Mouse (Mus musculus): ENCODE measurements around the gene Amdhd1. TPM values are rescaled to one million over a fixed set of nuclear protein-coding genes. Genes with fewer than 3 reads are reported as not detected.
"Not testable (repeated sequence)": the region's sequence is repeated elsewhere in the genome, so short reads cannot be mapped to it uniquely, and the experiment has no call there.

Gene Amdhd1
- total and polyA plus RNA-seq, 3 experiments: 0.06 TPM; not detected in 2

DNA sequence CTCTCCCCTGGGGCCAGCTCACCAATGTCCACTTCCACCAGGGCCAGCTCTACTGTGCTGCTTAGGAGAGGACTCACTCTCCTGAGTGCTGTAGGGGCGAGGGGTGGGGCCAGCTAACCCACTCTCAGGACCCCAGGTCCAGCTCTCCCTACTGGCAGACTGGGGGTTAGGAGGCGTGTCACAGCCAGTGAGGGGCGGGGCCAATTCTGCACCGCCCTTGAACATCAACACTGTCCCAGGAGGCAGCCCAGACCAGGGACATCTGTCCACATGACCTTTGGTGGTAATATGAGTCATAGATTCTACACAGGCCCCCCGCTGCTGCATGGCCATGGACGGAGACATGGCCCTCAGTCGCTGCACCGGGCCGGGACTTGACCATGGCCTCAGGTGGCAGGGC is 20.0 kb upstream of the Amdhd1 start:
- no peaks in the 10 kb centered on the region for H3K79me2 ChIP-seq (replicated peaks; ENCODE audit: control insufficient read depth, insufficient read depth, low read length)
- 57% methylated on average over 9 of the region's 9 CpGs for WGBS
- intact Hi-C loops (cut with DNase I): no loop called here
- H3K36me3 ChIP-seq (ENCODE audit: control insufficient read depth, insufficient read depth, low read length): no peaks in the 10 kb centered on the region
- TF ChIP-seq POLR2A (IDR thresholded peaks at IDR 0.05; ENCODE audit: insufficient read depth, low read depth, low read length) (no peak), EP300 (IDR thresholded peaks at IDR 0.05; ENCODE audit: insufficient read depth, low read depth, low read length) (no peak), CTCF (IDR thresholded peaks at IDR 0.05) (no peak)
- H3K27ac ChIP-seq: no peak overlapping the region
- H3K4me3 ChIP-seq: no peak overlapping the region
- H3K4me1 ChIP-seq (ENCODE audit: control insufficient read depth, insufficient read depth, low read length): no peaks in the 10 kb centered on the region
- no peak for DNase-seq
- no peak overlapping the region for H3K9ac ChIP-seq (ENCODE audit: low read depth, low read length)
- H3K27me3 ChIP-seq (ENCODE audit: control insufficient read depth, insufficient read depth, low read length): no peaks in the 10 kb centered on the region

DNA sequence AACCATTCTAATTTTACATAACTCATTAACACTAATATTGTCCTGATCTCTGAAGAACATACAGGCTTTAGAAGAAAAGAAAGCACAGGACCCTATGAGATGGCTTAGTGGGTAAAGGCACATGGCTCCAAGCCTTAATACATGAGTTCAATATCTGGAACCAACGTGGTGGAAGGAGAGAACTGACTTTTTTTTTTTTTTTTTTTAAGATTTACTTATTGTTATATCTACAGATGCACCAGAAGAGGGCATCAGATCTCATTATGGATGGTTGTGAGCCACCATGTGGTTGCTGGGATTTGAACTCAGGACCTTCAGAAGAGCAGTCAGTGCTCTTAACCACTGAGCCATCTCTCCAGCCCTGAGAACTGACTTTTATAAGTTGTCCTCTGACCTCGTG is 18.1 kb upstream of the Amdhd1 start:
- H3K4me1 ChIP-seq (ENCODE audit: control insufficient read depth, insufficient read depth, low read length); H3K36me3 ChIP-seq (ENCODE audit: control insufficient read depth, insufficient read depth, low read length); H3K27me3 ChIP-seq (ENCODE audit: control insufficient read depth, insufficient read depth, low read length); H3K79me2 ChIP-seq (replicated peaks; ENCODE audit: control insufficient read depth, insufficient read depth, low read length); H3K9ac ChIP-seq (ENCODE audit: low read depth, low read length); H3K27ac ChIP-seq; H3K4me3 ChIP-seq; DNase-seq; intact Hi-C loops (cut with DNase I): not testable (repeated sequence)
- WGBS: 75% methylated on average over 2 of the region's 2 CpGs

DNA sequence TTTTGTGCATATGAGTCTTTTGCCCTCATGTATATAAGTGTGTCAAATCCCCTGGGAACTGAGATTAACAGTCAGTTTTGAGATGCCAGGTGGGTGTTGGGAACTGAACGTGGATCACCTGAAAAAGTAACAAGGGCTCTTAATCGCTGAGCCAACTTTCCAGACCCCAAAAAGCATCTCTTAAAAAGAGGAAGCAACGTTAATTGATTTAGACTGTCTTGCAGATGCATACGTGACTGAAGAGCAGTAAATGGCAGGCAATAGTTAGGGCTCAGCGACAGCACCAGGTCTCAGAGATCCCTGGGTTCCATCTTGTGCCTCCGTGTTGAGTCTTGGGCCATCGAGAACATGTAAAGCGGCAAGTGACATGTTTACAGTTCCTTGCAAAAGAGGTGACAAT is 12.8 kb upstream of the Amdhd1 start:
- DNase-seq: no peak
- no peaks in the 10 kb centered on the region for H3K36me3 ChIP-seq (ENCODE audit: control insufficient read depth, insufficient read depth, low read length)
- WGBS: 79% methylated on average over 8 of the region's 8 CpGs
- H3K79me2 ChIP-seq (replicated peaks; ENCODE audit: control insufficient read depth, insufficient read depth, low read length): no peaks in the 10 kb centered on the region
- no peak for TF ChIP-seq CTCF (IDR thresholded peaks at IDR 0.05)
- no peak for TF ChIP-seq POLR2A (IDR thresholded peaks at IDR 0.05; ENCODE audit: insufficient read depth, low read depth, low read length)
- TF ChIP-seq EP300 (IDR thresholded peaks at IDR 0.05; ENCODE audit: insufficient read depth, low read depth, low read length): no peak
- H3K4me3 ChIP-seq: no peak overlapping the region
- H3K9ac ChIP-seq (ENCODE audit: low read depth, low read length): no peak overlapping the region
- intact Hi-C loops (cut with DNase I): no loop called here
- no peaks in the 10 kb centered on the region for H3K27me3 ChIP-seq (ENCODE audit: control insufficient read depth, insufficient read depth, low read length)
- H3K27ac ChIP-seq: no peak overlapping the region
- no peaks in the 10 kb centered on the region for H3K4me1 ChIP-seq (ENCODE audit: control insufficient read depth, insufficient read depth, low read length)

DNA sequence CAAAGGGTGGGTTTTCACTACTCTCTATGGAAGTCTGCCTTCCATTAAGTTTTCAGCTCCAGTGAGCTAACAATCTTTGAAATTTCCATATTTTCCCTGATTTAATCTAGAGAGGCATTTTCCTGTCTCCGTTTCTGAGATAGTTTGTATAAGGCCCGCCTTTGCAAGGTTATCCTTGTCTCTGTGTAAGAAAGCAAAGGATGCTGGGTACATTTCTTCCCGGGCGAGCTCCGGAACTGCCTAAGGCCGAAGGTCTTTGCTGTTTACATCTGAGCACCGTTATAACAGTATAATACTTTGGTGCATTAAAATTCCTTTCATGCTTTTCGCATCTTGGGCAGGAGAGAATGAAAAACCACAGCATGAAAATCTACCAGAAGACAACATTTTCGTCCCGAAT is 10.0 kb upstream of the Amdhd1 start:
- Histone ChIP-seq H3K4me1 (ENCODE audit: control insufficient read depth, insufficient read depth, low read length) (no peaks in the 10 kb centered on the region), H3K36me3 (ENCODE audit: control insufficient read depth, insufficient read depth, low read length) (no peaks in the 10 kb centered on the region), H3K4me3 (no peak overlapping the region), H3K27me3 (ENCODE audit: control insufficient read depth, insufficient read depth, low read length) (no peaks in the 10 kb centered on the region), H3K79me2 (replicated peaks; ENCODE audit: control insufficient read depth, insufficient read depth, low read length) (no peaks in the 10 kb centered on the region), H3K9ac (ENCODE audit: low read depth, low read length) (no peak overlapping the region), H3K27ac (no peak overlapping the region)
- DNase-seq: no peak
- 81% methylated on average over 10 of the region's 10 CpGs for WGBS
- intact Hi-C loops (cut with DNase I): loop anchor here (5.0 to 10.0 kb wide), 3 partner anchors 63 to 495 kb away; partner anchors contain the start of gene Hal
- TF ChIP-seq CTCF (IDR thresholded peaks at IDR 0.05) (no peak), EP300 (IDR thresholded peaks at IDR 0.05; ENCODE audit: insufficient read depth, low read depth, low read length) (no peak), POLR2A (IDR thresholded peaks at IDR 0.05; ENCODE audit: insufficient read depth, low read depth, low read length) (no peak)

DNA sequence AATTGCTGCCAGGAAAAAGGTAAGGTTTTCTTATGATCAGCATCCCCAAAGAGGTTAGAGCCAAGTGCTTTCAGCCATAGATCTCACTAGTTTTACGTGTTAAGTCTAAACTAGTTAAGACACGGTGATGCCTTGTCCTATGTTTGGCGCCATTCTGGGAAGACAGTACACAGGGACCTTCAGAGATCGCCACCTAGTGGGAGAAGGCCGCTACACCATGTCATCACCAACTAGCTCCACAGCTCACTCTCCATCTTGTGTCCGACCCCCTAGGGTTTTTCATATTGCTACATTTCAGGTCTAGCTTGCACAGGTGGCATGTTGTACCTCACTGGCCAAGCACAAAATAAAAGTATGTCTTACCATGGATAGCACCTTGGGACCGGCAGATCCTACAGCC is 9.2 kb upstream of the Amdhd1 start:
- WGBS: 9% methylated on average over 7 of the region's 7 CpGs
- no peak overlapping the region for H3K27ac ChIP-seq
- no peaks in the 10 kb centered on the region for H3K27me3 ChIP-seq (ENCODE audit: control insufficient read depth, insufficient read depth, low read length)
- no peak overlapping the region for H3K4me3 ChIP-seq
- intact Hi-C loops (cut with DNase I): loop anchor here (5.0 to 10.0 kb wide), 3 partner anchors 62 to 494 kb away; partner anchors contain the start of gene Hal
- no peaks in the 10 kb centered on the region for H3K4me1 ChIP-seq (ENCODE audit: control insufficient read depth, insufficient read depth, low read length)
- no peaks in the 10 kb centered on the region for H3K79me2 ChIP-seq (replicated peaks; ENCODE audit: control insufficient read depth, insufficient read depth, low read length)
- peak; percentile 70 to 80 for DNase-seq
- no peaks in the 10 kb centered on the region for H3K36me3 ChIP-seq (ENCODE audit: control insufficient read depth, insufficient read depth, low read length)
- no peak for TF ChIP-seq POLR2A (IDR thresholded peaks at IDR 0.05; ENCODE audit: insufficient read depth, low read depth, low read length)
- peak; percentile 99; the same call in 1 of the 2 replicates for TF ChIP-seq CTCF (IDR thresholded peaks at IDR 0.05)
- TF ChIP-seq EP300 (IDR thresholded peaks at IDR 0.05; ENCODE audit: insufficient read depth, low read depth, low read length): 0 out of 2 replicates have a peak, but pooled peaks have one; percentile 52
- no peak overlapping the region for H3K9ac ChIP-seq (ENCODE audit: low read depth, low read length)

DNA sequence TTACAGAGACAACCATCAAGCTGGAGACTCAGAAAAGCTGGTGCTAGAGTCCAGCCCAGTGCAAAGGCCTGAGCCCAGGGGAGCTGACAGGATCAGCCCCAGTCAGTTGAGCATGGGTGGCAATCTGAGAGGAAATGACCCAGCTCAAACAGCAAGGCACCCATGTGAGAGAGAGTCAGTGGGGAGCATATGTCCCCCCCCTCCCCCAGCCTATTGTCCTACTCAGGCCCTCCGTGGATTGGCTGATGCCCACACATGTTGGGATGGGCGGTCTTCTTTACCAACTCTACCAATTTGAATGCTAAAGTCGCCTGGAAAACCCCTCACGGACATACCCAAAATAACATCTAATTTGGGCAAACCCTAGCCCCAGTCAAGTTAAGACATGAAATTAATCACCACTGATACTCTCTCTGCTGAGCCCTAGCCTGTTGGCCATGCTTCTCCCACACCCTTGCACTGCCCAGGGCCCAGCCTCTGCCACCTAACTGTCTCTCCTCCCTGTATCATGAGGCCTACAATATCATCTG is 8.0 kb upstream of the Amdhd1 start:
- TF ChIP-seq CTCF (IDR thresholded peaks at IDR 0.05) (no peak), POLR2A (IDR thresholded peaks at IDR 0.05; ENCODE audit: insufficient read depth, low read depth, low read length) (no peak), EP300 (IDR thresholded peaks at IDR 0.05; ENCODE audit: insufficient read depth, low read depth, low read length) (no peak)
- H3K27me3 ChIP-seq (ENCODE audit: control insufficient read depth, insufficient read depth, low read length): no peaks in the 10 kb centered on the region
- no peaks in the 10 kb centered on the region for H3K79me2 ChIP-seq (replicated peaks; ENCODE audit: control insufficient read depth, insufficient read depth, low read length)
- H3K4me3 ChIP-seq: no peak overlapping the region
- H3K4me1 ChIP-seq (ENCODE audit: control insufficient read depth, insufficient read depth, low read length): no peaks in the 10 kb centered on the region
- H3K9ac ChIP-seq (ENCODE audit: low read depth, low read length): no peak overlapping the region
- no peak overlapping the region for H3K27ac ChIP-seq
- DNase-seq: no peak
- 92% methylated on average over 4 of the region's 4 CpGs for WGBS
- no peaks in the 10 kb centered on the region for H3K36me3 ChIP-seq (ENCODE audit: control insufficient read depth, insufficient read depth, low read length)
- intact Hi-C loops (cut with DNase I): loop anchor here (5.0 to 10.0 kb wide), 3 partner anchors 61 to 493 kb away; partner anchors contain the start of gene Hal

Data from heart, adult 2 months (tissue).